Mouse (Mus musculus) megakaryocyte, adult 5-6 weeks (primary cell): ENCODE results near the gene Ccdc81. TPM values are rescaled to one million over a fixed set of nuclear protein-coding genes. Genes with fewer than 3 reads are reported as not detected.

Experiments used
- ATAC-seq: 2 replicates; pipeline ENCODE4 v1.8.0; 2016; ENCODE audit warnings: mild to moderate bottlenecking, inconsistent platforms; ENCODE audit not compliant: poor library complexity, severe bottlenecking
- total RNA-seq, 2 experiments: library from RNA; stranded (forward) in 1 of 2; stranded (reverse) in 1 of 2; fragments of 153-499, 151-499 nt in 1 of 2; fragments of 221-1000, 200-1000 nt in 1 of 2; gene quantifications; 2 replicates each; pipeline versions ENCODE4 v1.2.3 to v1.2.4; 2015 to 2017

Gene Ccdc81
- total RNA-seq, 2 experiments from 2014 or later: 0.04 TPM; not detected in 1

DNA sequence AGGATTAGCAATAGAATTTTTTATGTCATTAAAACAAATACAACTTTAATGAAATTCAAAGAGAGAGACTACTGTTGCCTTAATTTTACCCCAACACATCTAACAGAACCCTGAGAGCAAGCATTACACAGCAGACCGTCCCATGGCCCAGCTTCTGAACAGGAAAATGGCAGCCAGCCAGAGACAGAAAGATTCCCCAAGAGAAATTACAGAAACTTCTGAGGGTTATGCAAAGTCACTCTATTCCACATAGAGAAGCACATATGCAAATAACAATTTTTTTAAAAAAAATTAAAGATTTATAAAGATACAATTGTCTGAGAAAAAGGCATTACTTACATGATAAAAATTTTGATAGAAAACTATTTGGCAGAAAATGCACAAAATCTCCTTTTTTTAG, 23.7 kb downstream of the Ccdc81 start:
- ATAC-seq: no peak

DNA sequence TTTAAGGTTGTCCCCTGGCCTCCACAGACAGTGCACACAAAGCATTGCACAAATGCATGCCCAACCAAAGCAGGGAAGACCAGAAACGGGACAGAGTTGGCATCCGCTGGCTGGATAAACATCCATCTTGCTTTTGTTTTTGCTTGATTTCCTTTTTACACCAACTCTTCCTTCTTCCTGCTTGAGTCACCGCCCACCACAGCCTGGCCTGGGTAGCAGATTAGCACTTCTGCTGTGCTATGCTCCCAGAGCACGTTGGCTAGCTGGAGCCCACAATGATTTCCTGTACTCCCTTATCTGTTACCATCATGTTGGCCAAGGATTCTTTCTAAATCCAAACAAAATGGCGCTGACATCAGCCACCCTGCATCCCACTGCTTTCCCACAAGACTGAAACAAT, 36.2 kb downstream of the Ccdc81 start:
- ATAC-seq: no peak

DNA sequence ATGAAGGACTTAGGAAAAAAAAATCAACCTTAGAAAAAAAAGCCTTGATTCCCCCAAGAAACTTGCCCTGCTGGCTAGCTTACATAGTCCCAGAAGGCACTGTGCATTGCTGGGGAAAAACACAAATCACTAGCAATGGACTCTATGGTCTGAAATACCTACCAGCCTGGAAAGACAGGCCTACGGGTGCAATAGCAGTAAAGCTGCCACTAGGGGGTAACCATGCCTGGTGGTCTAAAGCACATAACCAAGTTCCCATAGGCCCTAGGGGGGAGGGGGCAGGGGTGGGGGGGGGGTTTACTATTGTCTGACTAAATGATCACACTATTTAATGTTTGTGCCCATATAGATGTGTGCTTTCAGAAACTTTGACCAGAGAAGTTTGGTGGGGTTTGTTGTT, 38.7 kb downstream of the Ccdc81 start:
- ATAC-seq: no peak

DNA sequence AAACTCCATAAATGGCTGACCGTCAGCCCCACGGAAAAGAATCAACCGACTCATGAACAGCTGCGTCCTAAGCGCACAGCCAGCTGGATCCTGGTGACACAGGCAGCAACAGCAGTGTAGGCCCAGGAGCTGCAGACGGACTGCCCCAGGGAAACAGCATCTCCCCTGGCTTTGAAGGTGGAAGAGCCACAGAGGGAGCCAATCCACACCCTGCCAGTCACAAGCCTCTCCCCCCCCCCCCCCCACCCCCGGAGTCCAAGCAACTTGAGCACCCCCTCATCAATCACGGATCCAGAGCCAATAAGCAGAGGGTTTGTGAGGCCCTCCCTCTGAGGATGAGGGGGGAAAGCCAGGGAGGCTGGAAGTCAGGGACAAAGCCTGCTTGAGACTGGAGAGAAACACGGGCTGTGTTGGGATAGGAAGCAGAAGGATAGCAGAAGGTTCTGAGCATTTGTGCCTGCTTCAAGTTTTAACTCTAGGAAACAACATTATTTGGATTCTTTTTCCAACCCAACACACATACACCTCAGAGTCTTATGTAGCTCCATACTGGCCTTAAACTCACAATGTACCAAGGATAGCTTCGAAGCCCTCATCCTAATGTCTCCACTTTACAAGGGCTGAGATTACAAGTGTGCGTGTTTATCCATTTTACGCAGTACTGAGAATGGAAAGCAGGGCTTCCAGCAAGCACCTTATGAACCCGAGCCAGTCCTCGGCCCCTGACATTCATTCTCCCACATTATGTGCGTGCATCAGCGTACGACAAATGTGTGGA, 46.8 kb downstream of the Ccdc81 start:
- no peak for ATAC-seq

DNA sequence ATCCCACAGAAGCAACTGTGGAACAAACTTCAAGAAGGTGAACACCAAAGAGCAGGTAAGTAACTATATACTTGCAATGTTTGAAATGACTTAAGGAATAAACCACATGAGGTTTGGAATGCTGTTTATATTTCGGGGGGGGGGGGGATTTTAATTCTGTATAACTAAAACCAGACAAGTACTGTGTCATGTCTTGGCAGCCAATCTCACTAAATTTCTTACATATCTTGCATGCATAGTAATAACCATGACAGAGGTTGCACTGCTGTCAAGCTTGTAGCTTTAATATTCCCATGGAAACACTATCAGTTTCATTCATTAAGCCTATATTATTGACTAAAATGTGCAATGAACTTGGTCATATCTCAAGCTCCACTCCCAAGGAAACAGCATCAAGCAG, 48.2 kb downstream of the Ccdc81 start:
- no peak for ATAC-seq

DNA sequence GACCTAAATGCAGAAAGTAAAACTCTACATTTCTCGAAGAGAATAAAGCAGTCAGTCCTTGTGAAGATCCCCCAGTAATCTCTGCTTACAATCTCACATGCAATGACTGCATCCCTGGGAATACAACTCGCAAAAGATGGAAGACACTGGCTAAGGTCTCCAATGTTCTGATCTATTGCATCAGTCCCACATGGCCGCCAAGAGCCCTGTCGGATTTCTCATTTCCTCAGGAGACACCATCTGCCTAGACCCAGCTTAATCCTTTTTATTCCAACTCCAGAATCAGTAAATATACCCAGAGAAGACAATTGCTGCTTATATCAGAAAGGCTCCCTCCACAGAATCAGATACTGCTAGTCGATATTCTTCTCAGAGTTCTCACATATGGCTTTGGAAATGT, 50.3 kb downstream of the Ccdc81 start:
- no peak for ATAC-seq

DNA sequence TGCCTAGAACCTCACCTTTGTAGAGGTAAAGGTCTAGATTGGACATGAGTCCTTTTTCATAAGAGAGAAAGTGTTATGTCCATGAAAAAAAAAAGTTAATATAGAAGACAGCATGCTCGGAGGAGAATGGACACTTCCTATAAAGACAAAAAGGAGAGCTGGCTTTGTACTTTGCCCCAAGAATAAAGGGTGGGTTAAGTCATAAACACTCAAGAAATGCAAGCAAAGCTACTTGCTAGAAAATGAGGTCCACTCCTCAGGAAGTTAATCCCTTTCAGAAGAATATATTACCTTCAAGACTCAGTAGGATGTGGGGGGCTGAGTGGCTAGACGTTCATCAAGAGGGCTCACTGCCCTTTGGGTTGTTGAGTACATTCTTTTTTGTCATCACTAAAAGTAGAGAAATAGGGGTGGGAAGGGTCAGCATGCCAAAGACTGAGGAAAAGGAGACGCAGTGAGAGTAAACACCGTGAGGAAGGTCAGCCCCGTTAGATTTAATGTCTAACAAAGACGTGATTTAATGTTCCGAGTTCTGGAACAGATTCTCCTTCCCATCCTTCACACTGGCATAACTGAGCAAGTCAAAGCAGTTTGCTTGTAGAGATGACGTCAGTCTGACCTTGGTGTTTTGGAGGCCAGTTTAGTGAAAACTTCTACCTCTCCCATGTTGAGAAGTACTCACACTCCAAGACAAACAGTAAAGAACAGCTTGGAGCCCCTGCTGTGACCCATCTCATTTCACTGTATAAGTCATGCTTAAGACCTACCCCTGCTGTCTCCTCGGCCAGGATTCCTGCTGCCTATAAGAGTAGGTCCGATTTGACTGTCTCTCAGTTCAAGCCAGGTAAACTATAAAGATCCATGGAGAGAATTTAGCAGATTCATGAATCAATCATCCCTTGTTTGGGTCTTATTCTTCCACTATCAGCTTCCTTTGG, 51.0 kb downstream of the Ccdc81 start:
- ATAC-seq: no peak

DNA sequence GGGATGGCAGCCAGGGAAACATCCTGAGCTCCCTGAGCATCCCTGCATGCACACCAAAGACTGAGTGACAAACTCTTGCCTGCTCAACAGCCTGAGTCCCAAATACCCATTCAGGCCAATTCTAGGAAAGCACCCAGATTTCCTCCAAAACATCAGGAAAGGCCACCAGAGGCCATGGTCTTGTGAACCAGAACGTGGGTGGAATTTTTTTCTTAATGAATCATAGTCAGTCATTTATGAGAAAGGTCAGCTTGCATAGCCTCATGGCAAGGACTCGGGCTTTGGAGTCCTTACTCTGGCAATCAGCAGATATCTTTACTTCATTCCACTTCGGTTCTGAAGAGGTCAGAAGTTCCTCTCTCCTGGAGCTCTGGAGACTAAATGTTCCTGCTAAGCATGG, 52.9 kb downstream of the Ccdc81 start:
- ATAC-seq: no peak

DNA sequence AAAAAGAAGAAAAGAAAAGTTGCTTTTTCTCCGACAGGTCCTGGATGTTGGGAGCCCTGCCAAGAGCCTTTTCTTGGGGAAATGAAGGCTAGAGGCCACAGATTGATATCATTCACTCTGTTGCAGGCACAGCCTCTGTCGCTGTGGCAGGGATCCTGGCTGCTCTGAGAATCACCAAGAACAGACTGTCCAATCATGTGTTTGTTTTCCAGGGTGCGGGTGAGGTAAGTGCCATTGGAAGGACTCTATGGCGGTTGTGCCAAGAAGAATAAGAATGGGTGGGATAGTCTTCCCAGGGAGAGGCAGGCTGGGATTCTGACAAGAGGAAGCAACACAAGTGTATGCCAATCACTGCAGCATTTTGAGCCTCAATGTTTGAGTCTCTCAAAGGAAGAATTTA, 57.8 kb downstream of the Ccdc81 start:
- no peak for ATAC-seq

DNA sequence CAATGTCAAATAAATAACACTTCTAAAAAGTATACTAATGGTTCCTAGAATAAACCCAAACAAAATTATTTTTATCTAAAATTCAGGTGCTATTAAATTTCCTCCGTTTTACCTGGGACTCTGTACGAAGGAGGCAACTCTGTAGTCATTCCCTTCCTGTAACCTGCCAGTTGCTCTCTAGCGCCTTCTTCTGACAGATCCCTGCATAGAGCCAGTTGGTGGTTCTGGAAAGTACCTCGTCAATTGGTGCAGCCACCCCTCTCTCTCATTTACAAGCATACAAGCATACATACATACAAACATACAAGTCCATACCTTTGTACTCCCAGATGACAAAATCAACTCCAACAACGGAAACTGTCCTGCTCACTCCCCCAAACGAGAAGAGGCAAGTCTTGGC, 59.9 kb downstream of the Ccdc81 start:
- ATAC-seq: no peak

DNA sequence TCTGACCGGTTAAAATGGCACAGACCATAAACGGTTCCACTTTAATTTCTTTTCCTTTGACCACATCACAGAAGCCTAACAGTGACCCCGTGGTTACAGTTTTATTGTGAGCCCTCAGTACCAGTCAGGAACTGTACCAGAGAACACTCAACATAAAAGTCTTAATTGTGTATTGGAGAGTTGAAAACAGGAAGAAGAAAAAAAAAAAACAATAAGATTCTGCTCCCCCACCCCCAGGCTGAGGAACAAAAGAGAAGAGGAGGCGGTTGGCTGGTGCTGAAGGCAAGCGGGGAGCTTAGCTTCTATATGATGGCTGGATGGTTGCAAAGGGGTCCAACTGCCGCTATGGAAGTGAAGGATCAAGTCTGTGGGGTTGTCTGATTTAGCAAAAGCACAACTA, 60.3 kb downstream of the Ccdc81 start:
- ATAC-seq: no peak

DNA sequence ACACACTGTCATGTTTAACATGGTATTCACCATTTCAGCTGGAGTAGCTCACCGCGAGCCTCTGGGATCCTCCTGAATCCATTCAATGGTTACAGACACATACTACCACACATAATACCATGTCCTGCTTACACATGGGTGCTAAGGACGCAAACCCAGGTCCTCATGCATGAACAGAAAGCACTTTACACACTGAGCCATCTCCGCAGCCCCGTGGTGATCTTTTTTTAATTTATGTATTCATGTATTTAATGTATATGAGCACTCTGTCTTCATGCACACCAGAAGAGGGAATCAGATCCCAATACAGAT, 61.1 kb downstream of the Ccdc81 start:
- ATAC-seq: no peak

DNA sequence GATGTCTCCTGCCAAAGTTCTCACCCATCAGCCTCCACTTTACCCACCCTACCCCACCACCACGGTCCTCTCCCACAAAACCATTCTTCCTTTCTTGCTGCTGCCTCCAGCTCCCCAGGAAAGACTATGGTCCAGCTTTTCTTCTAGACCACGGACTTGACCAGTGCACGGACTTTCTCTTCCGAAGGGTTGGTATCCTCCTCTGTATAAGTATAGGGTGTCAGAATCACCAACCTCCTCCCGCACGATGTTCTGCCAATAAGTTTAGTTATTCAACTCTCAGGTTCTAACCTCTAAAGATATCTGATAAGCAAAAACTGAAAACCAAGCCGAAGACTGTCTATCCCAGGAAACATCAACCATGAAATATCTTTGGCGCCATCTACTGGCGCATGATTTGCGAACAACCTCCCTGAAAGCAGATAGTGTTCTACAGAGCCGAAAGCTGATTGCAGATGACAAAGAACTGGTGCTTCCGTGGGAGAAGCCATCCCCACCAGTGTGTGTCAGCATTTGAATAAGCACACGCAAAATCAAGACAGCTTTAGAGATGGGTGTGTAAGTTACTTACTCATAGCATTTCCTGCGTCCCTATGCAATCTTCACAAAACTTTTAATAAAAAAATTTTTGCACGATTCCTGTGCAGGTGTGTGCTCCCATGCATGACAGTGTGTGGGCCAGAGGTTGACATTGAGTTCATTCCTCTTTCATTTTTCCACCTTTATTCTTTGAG, 61.6 kb downstream of the Ccdc81 start:
- ATAC-seq: peak; percentile 60

DNA sequence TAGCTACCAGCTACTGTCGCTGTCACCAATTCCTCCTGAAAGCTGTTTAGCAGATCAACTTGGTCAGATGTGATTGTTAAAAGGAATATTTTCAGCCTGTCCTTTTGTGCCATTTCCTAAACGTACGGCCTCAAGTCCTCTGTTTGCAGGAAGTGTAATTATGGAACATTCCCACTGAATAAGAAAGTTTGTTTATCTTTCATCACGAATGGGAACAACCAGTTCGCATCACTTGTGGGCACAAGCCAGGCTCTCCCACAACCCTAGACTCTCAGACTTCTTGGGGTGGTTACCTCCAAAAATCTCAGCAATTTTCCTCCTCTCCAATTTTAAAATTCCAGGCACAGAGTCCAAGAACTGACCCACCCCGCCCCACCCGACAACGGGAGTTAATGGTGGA, 63.7 kb downstream of the Ccdc81 start:
- no peak for ATAC-seq

DNA sequence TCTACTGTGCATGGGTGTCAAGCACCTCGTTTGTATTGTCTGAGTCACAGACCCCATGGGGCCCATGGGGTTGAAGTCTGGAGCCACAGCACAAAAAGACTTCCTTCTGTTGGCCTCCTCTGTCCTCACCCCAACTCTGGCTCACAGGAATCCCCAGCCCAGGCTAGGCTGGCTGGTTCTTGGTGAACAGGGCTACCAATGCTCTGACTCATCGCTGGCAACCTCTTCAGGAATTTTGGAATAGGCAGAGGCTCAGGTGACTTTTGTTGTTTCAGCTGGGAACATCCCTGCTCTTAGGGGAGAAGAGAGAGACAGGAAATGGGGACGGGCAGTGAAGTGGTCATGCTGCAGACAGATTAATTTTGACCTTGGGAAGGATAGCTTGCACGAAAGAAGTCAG, 65.6 kb downstream of the Ccdc81 start:
- ATAC-seq: no peak

DNA sequence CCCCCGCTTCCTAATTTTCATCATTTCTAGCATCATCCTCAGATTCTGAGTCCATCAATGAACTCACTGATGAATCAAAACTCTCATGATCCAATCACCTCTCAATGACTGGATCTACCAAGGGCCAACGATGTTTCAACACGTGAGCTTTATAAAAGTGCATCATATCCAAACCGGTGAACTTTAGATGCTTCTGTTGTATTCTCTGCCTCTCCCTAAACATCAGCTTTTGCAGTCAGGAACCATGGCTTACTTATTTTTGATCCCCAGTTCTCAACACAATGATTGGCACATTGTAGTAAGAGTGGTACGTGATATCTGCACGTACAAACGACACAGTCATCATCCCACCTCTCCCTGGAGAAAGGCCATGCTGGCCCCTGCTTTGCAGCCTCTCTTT, 66.8 kb downstream of the Ccdc81 start:
- ATAC-seq: no peak

DNA sequence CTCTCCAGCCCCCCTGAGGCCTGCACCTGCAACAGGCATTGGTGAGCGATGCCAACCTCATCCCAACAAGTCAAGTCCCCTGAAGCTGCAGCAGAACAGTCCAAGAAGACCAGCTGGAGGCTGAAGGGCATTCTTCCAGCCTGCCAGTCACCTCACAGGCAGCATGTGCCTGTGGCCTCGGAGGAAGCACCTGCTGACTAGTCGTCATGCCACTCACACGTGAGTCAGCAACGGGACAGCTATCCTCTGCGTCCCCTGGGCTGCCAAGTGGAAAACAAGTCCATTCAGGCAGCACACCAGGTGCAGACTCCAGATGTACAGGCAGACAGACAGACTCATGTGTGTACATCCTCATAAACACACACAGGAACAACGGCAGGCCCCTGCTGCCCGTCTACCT, 67.9 kb downstream of the Ccdc81 start:
- no peak for ATAC-seq

DNA sequence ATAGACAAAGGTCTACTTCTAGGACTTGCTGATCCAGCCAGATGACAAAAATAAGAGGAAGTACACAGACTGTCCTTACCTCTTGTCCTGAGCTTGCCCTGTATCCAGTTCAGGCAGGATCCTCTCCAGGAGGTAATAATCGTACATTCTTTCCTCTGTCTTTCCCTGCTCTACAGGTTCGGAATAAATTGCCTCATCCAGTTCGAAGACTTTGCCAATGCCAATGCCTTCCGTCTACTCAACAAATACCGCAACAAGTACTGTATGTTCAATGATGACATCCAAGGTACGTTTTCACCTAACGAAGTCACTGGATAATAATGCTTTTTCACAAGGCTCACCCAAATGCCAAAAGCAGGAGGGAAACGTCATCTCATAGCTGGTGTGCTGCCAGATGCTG, 69.9 kb downstream of the Ccdc81 start:
- no peak for ATAC-seq

DNA sequence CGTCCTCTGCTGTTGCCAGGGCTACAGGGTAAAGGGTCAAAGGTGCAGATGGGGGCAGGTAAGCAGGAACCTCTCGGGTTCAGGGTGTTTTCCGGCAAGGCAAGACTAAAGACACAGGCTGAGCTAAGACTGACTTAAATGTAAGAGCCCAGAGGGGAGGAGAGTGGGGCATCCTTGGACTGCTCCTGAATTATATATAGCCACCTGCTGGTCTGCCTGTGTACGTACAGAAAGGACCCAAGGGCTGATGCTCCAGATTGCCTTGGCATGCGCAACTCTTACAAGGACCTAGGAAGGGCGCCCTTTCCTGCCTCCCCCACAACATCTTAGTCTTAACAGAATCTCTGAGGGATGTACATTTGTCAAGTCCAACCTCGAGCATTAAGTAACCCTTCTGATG, 74.2 kb downstream of the Ccdc81 start:
- ATAC-seq: no peak

DNA sequence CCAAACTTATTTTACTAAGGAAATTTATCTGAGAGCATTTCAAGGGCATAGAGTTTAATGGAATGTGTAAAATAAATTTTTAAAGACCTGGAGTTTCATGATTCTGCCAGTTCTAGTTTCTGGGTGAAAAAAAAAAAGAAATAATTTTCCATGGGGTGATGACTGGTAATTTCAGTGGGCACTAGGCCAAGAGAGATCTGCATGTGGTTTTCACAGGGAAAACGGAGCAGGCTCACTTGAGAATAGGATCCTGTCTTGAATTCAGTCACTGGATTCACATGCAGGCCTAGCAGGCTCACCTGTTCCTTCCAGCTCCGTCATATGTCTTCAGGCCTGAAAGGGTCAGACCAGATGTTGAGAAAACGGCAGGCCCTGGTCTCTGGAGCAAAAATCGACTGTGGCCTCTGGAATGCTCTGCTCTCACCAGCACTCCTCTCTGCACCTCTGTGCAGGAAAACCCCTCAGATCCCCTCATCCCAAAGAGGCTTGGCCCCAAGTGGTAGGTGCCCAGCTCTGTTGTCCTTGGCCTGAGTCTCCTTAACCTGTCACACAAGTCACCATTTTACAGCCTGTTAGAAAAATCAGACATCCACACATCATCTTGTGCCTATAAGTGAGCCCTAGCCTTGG, 74.9 kb downstream of the Ccdc81 start:
- ATAC-seq: no peak
